Mouse (Mus musculus): Measurements from ENCODE around the gene Neu2. TPM values are rescaled to one million over a fixed set of nuclear protein-coding genes. Genes with fewer than 3 reads are reported as not detected.

Gene Neu2
- polyA plus RNA-seq, 1 experiment: not detected

- Histone ChIP-seq H3K4me3 (replicated peaks; ENCODE audit: control insufficient read depth, low read depth, low read length) (no peak overlapping the region), H3K27ac (ENCODE audit: control insufficient read depth, insufficient read depth, low read depth, low read length, poor library complexity) (no peak overlapping the region), H3K4me1 (ENCODE audit: control insufficient read depth, insufficient read depth, low read length) (no peaks in the 10 kb centered on the region)
- TF ChIP-seq CTCF (IDR thresholded peaks at IDR 0.05; ENCODE audit: control insufficient read depth, insufficient read depth, low read length) (no peak), POLR2A (IDR thresholded peaks at IDR 0.05; ENCODE audit: borderline replicate concordance, control insufficient read depth, low read depth, low read length) (no peak)
- WGBS: 67% methylated on average over 1 of the region's 1 CpGs
These were observed 43.9 kb downstream of the Neu2 start for GRCm38 (mm10) chr1:87553586-87553985.

GRCm38 (mm10) chr1:87562967-87563366 lies 53.3 kb downstream of the Neu2 start:
- WGBS: 88% methylated on average over 3 of the region's 3 CpGs
- TF ChIP-seq CTCF (IDR thresholded peaks at IDR 0.05; ENCODE audit: control insufficient read depth, insufficient read depth, low read length) (no peak), POLR2A (IDR thresholded peaks at IDR 0.05; ENCODE audit: borderline replicate concordance, control insufficient read depth, low read depth, low read length) (no peak)
- no peaks in the 10 kb centered on the region for H3K4me1 ChIP-seq (ENCODE audit: control insufficient read depth, insufficient read depth, low read length)
- H3K27ac ChIP-seq (ENCODE audit: control insufficient read depth, insufficient read depth, low read depth, low read length, poor library complexity): no peak overlapping the region
- no peak overlapping the region for H3K4me3 ChIP-seq (replicated peaks; ENCODE audit: control insufficient read depth, low read depth, low read length)

- Histone ChIP-seq H3K4me1 (ENCODE audit: control insufficient read depth, insufficient read depth, low read length) (no peaks in the 10 kb centered on the region), H3K4me3 (replicated peaks; ENCODE audit: control insufficient read depth, low read depth, low read length) (no peak overlapping the region), H3K27ac (ENCODE audit: control insufficient read depth, insufficient read depth, low read depth, low read length, poor library complexity) (no peak overlapping the region)
- WGBS: 84% methylated on average over 8 of the region's 8 CpGs
- no peak for TF ChIP-seq POLR2A (IDR thresholded peaks at IDR 0.05; ENCODE audit: borderline replicate concordance, control insufficient read depth, low read depth, low read length)
- no peak for TF ChIP-seq CTCF (IDR thresholded peaks at IDR 0.05; ENCODE audit: control insufficient read depth, insufficient read depth, low read length)
These were observed 56.1 kb downstream of the Neu2 start for GRCm38 (mm10) chr1:87565760-87566159.

GRCm38 (mm10) chr1:87568398-87568797 lies 58.7 kb downstream of the Neu2 start:
- 41% methylated on average over 6 of the region's 6 CpGs for WGBS
- H3K27ac ChIP-seq (ENCODE audit: control insufficient read depth, insufficient read depth, low read depth, low read length, poor library complexity): no peak overlapping the region
- no peak overlapping the region for H3K4me3 ChIP-seq (replicated peaks; ENCODE audit: control insufficient read depth, low read depth, low read length)
- TF ChIP-seq POLR2A (IDR thresholded peaks at IDR 0.05; ENCODE audit: borderline replicate concordance, control insufficient read depth, low read depth, low read length) (no peak), CTCF (IDR thresholded peaks at IDR 0.05; ENCODE audit: control insufficient read depth, insufficient read depth, low read length) (peak; percentile 67)
- H3K4me1 ChIP-seq (ENCODE audit: control insufficient read depth, insufficient read depth, low read length): no peaks in the 10 kb centered on the region

GRCm38 (mm10) chr1:87573261-87573660 lies 63.6 kb downstream of the Neu2 start:
- H3K4me3 ChIP-seq (replicated peaks; ENCODE audit: control insufficient read depth, low read depth, low read length): no peak overlapping the region
- H3K4me1 ChIP-seq (ENCODE audit: control insufficient read depth, insufficient read depth, low read length): no peaks in the 10 kb centered on the region
- WGBS: 76% methylated on average over 5 of the region's 5 CpGs
- H3K27ac ChIP-seq (ENCODE audit: control insufficient read depth, insufficient read depth, low read depth, low read length, poor library complexity): no peak overlapping the region
- TF ChIP-seq POLR2A (IDR thresholded peaks at IDR 0.05; ENCODE audit: borderline replicate concordance, control insufficient read depth, low read depth, low read length) (no peak), CTCF (IDR thresholded peaks at IDR 0.05; ENCODE audit: control insufficient read depth, insufficient read depth, low read length) (no peak)

- Histone ChIP-seq H3K4me1 (ENCODE audit: control insufficient read depth, insufficient read depth, low read length) (no peaks in the 10 kb centered on the region), H3K4me3 (replicated peaks; ENCODE audit: control insufficient read depth, low read depth, low read length) (no peak within 1 kb of the TSS), H3K27ac (ENCODE audit: control insufficient read depth, insufficient read depth, low read depth, low read length, poor library complexity) (no peak within 1 kb of the TSS)
- 75% methylated on average over 6 of the region's 6 CpGs for WGBS
- TF ChIP-seq POLR2A (IDR thresholded peaks at IDR 0.05; ENCODE audit: borderline replicate concordance, control insufficient read depth, low read depth, low read length): no peak
- no peak for TF ChIP-seq CTCF (IDR thresholded peaks at IDR 0.05; ENCODE audit: control insufficient read depth, insufficient read depth, low read length)
These were observed 64.1 kb downstream of the Neu2 start, which contains the start of gene Ngef for GRCm38 (mm10) chr1:87573800-87574215. Gene Ngef (minus strand): TSS chr1:87573870.

- Histone ChIP-seq H3K4me3 (replicated peaks; ENCODE audit: control insufficient read depth, low read depth, low read length) (no peak overlapping the region), H3K27ac (ENCODE audit: control insufficient read depth, insufficient read depth, low read depth, low read length, poor library complexity) (no peak overlapping the region), H3K4me1 (ENCODE audit: control insufficient read depth, insufficient read depth, low read length) (no peaks in the 10 kb centered on the region)
- WGBS: 68% methylated on average over 6 of the region's 6 CpGs
- no peak for TF ChIP-seq CTCF (IDR thresholded peaks at IDR 0.05; ENCODE audit: control insufficient read depth, insufficient read depth, low read length)
- TF ChIP-seq POLR2A (IDR thresholded peaks at IDR 0.05; ENCODE audit: borderline replicate concordance, control insufficient read depth, low read depth, low read length): no peak
These were observed 64.7 kb downstream of the Neu2 start for GRCm38 (mm10) chr1:87574353-87574752.

GRCm38 (mm10) chr1:87574785-87575184 lies 65.1 kb downstream of the Neu2 start:
- no peak for TF ChIP-seq CTCF (IDR thresholded peaks at IDR 0.05; ENCODE audit: control insufficient read depth, insufficient read depth, low read length)
- TF ChIP-seq POLR2A (IDR thresholded peaks at IDR 0.05; ENCODE audit: borderline replicate concordance, control insufficient read depth, low read depth, low read length): no peak
- 59% methylated on average over 7 of the region's 7 CpGs for WGBS
- no peak overlapping the region for H3K27ac ChIP-seq (ENCODE audit: control insufficient read depth, insufficient read depth, low read depth, low read length, poor library complexity)
- no peaks in the 10 kb centered on the region for H3K4me1 ChIP-seq (ENCODE audit: control insufficient read depth, insufficient read depth, low read length)
- no peak overlapping the region for H3K4me3 ChIP-seq (replicated peaks; ENCODE audit: control insufficient read depth, low read depth, low read length)

- no peak overlapping the region for H3K27ac ChIP-seq (ENCODE audit: control insufficient read depth, insufficient read depth, low read depth, low read length, poor library complexity)
- no peak overlapping the region for H3K4me3 ChIP-seq (replicated peaks; ENCODE audit: control insufficient read depth, low read depth, low read length)
- 80% methylated on average over 6 of the region's 6 CpGs for WGBS
- no peaks in the 10 kb centered on the region for H3K4me1 ChIP-seq (ENCODE audit: control insufficient read depth, insufficient read depth, low read length)
- TF ChIP-seq POLR2A (IDR thresholded peaks at IDR 0.05; ENCODE audit: borderline replicate concordance, control insufficient read depth, low read depth, low read length) (no peak), CTCF (IDR thresholded peaks at IDR 0.05; ENCODE audit: control insufficient read depth, insufficient read depth, low read length) (no peak)
These were observed 69.3 kb downstream of the Neu2 start for GRCm38 (mm10) chr1:87578965-87579364.
